Mouse (Mus musculus): Measurements from ENCODE around the gene Cul4b.

DNA sequence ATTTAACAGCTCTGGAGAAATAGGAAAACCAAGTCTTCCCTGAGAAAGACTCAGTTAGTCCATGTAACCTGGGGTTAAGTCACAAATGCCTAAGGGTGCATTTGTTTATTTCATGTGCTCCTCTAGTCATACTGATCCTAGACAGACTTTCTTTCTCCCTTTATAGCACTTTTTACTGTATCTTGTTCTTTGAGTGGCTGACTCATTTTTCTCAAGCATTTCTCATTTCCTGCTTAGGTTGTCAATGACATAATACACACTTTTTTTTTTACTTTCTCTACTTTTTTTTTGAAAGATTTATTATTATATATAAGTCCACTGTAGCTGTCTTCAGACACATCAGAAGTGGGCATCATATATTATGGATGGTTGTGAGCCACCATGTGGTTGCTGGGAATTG lies 22.7 kb downstream of the Cul4b start:
- TF ChIP-seq POLR2A (IDR thresholded peaks at IDR 0.05; ENCODE audit: low read depth, low read length) (no peak), CTCF (IDR thresholded peaks at IDR 0.05; ENCODE audit: extremely low read depth, insufficient read depth, insufficient read length, insufficient replicate concordance) (no peak)

Data from spleen, adult 2 months (tissue).